Mouse (Mus musculus): Measurements from ENCODE around the gene Spocd1. TPM values are rescaled to one million over a fixed set of nuclear protein-coding genes. Genes with fewer than 3 reads are reported as not detected.

Spocd1 gene
- total and polyA plus RNA-seq, 2 experiments from 2014 or later: 0.08 to 0.37 TPM

- H3K9ac ChIP-seq (replicated peaks; ENCODE audit: low read length): no peak overlapping the region
- no peak overlapping the region for H3K4me3 ChIP-seq (ENCODE audit: low read length)
- H3K27ac ChIP-seq: no peak overlapping the region
- peaks cover 4% of the 10 kb centered on the region; the same call in 1 of the 2 replicates for H3K4me1 ChIP-seq (ENCODE audit: insufficient read depth, low read length)
- ATAC-seq (no peak), DNase-seq (ENCODE audit: low spot score) (no peak)
- TF ChIP-seq CTCF (IDR thresholded peaks at IDR 0.05; ENCODE audit: low read depth): no peak
- no peak overlapping the region for H3K4me2 ChIP-seq (ENCODE audit: low read depth, low read length)
- H3K9me3 ChIP-seq (ENCODE audit: low read length): no peaks in the 10 kb centered on the region
- no peaks in the 10 kb centered on the region for H3K36me3 ChIP-seq (ENCODE audit: insufficient read depth, low read length)
- H3K27me3 ChIP-seq (ENCODE audit: insufficient read depth, low read length): no peaks in the 10 kb centered on the region
- 70% methylated on average over 3 of the region's 3 CpGs for WGBS
These were observed 20.2 kb upstream of the Spocd1 start for GRCm38 (mm10) chr4:129908836-129909235.

GRCm38 (mm10) chr4:129909261-129909731 lies 19.8 kb upstream of the Spocd1 start:
- H3K4me1 ChIP-seq (ENCODE audit: insufficient read depth, low read length): peaks cover 6% of the 10 kb centered on the region; the same call in 1 of the 2 replicates
- H3K27me3 ChIP-seq (ENCODE audit: insufficient read depth, low read length): no peaks in the 10 kb centered on the region
- H3K4me2 ChIP-seq (ENCODE audit: low read depth, low read length): no peak overlapping the region
- TF ChIP-seq CTCF (IDR thresholded peaks at IDR 0.05; ENCODE audit: low read depth): no peak
- no peak for DNase-seq (ENCODE audit: low spot score)
- no peaks in the 10 kb centered on the region for H3K9me3 ChIP-seq (ENCODE audit: low read length)
- H3K27ac ChIP-seq: no peak overlapping the region
- H3K36me3 ChIP-seq (ENCODE audit: insufficient read depth, low read length): no peaks in the 10 kb centered on the region
- 67% methylated on average over 4 of the region's 4 CpGs for WGBS
- H3K9ac ChIP-seq (replicated peaks; ENCODE audit: low read length): no peak overlapping the region
- no peak overlapping the region for H3K4me3 ChIP-seq (ENCODE audit: low read length)
- ATAC-seq: no peak

GRCm38 (mm10) chr4:129912998-129913397 lies 16.1 kb upstream of the Spocd1 start:
- DNase-seq (ENCODE audit: low spot score) (no peak), ATAC-seq (no peak)
- H3K9ac ChIP-seq (replicated peaks; ENCODE audit: low read length): no peak overlapping the region
- no peak overlapping the region for H3K4me2 ChIP-seq (ENCODE audit: low read depth, low read length)
- WGBS: 86% methylated on average over 3 of the region's 3 CpGs
- no peaks in the 10 kb centered on the region for H3K9me3 ChIP-seq (ENCODE audit: low read length)
- H3K27me3 ChIP-seq (ENCODE audit: insufficient read depth, low read length): no peaks in the 10 kb centered on the region
- no peak overlapping the region for H3K27ac ChIP-seq
- H3K4me1 ChIP-seq (ENCODE audit: insufficient read depth, low read length): peaks cover 6% of the 10 kb centered on the region; the same call in 1 of the 2 replicates
- no peaks in the 10 kb centered on the region for H3K36me3 ChIP-seq (ENCODE audit: insufficient read depth, low read length)
- TF ChIP-seq CTCF (IDR thresholded peaks at IDR 0.05; ENCODE audit: low read depth): no peak
- no peak overlapping the region for H3K4me3 ChIP-seq (ENCODE audit: low read length)

GRCm38 (mm10) chr4:129913761-129914644 lies 15.0 kb upstream of the Spocd1 start:
- ATAC-seq (no peak), DNase-seq (ENCODE audit: low spot score) (no peak)
- no peaks in the 10 kb centered on the region for H3K27me3 ChIP-seq (ENCODE audit: insufficient read depth, low read length)
- no peak overlapping the region for H3K4me3 ChIP-seq (ENCODE audit: low read length)
- no peaks in the 10 kb centered on the region for H3K36me3 ChIP-seq (ENCODE audit: insufficient read depth, low read length)
- no peak overlapping the region; the same call in 1 of the 2 replicates for H3K9ac ChIP-seq (replicated peaks; ENCODE audit: low read length)
- 20% methylated on average over 16 of the region's 16 CpGs for WGBS
- H3K4me2 ChIP-seq (ENCODE audit: low read depth, low read length): peak overlapping the region; percentile 14; the same call in 1 of the 2 replicates
- no peaks in the 10 kb centered on the region for H3K9me3 ChIP-seq (ENCODE audit: low read length)
- peaks cover 6% of the 10 kb centered on the region; the same call in 1 of the 2 replicates for H3K4me1 ChIP-seq (ENCODE audit: insufficient read depth, low read length)
- no peak for TF ChIP-seq CTCF (IDR thresholded peaks at IDR 0.05; ENCODE audit: low read depth)
- H3K27ac ChIP-seq: no peak overlapping the region

- Histone ChIP-seq H3K27me3 (ENCODE audit: insufficient read depth, low read length) (no peaks in the 10 kb centered on the region), H3K4me1 (ENCODE audit: insufficient read depth, low read length) (peaks cover 6% of the 10 kb centered on the region; the same call in 1 of the 2 replicates), H3K4me2 (ENCODE audit: low read depth, low read length) (no peak overlapping the region), H3K9me3 (ENCODE audit: low read length) (no peaks in the 10 kb centered on the region), H3K4me3 (ENCODE audit: low read length) (no peak overlapping the region), H3K9ac (replicated peaks; ENCODE audit: low read length) (no peak overlapping the region), H3K36me3 (ENCODE audit: insufficient read depth, low read length) (no peaks in the 10 kb centered on the region), H3K27ac (no peak overlapping the region)
- no peak for TF ChIP-seq CTCF (IDR thresholded peaks at IDR 0.05; ENCODE audit: low read depth)
- 60% methylated on average over 4 of the region's 4 CpGs for WGBS
- no peak for DNase-seq (ENCODE audit: low spot score)
- ATAC-seq: no peak
These were observed 14.4 kb upstream of the Spocd1 start for GRCm38 (mm10) chr4:129914686-129915085.

GRCm38 (mm10) chr4:129915349-129915988 lies 13.6 kb upstream of the Spocd1 start:
- H3K4me3 ChIP-seq (ENCODE audit: low read length): no peak overlapping the region
- H3K36me3 ChIP-seq (ENCODE audit: insufficient read depth, low read length): no peaks in the 10 kb centered on the region
- WGBS: 90% methylated on average over 7 of the region's 7 CpGs
- H3K4me1 ChIP-seq (ENCODE audit: insufficient read depth, low read length): peaks cover 6% of the 10 kb centered on the region; the same call in 1 of the 2 replicates
- H3K9me3 ChIP-seq (ENCODE audit: low read length): no peaks in the 10 kb centered on the region
- TF ChIP-seq CTCF (IDR thresholded peaks at IDR 0.05; ENCODE audit: low read depth): no peak
- no peak overlapping the region for H3K27ac ChIP-seq
- no peak overlapping the region for H3K4me2 ChIP-seq (ENCODE audit: low read depth, low read length)
- ATAC-seq (no peak), DNase-seq (ENCODE audit: low spot score) (no peak)
- no peaks in the 10 kb centered on the region for H3K27me3 ChIP-seq (ENCODE audit: insufficient read depth, low read length)
- no peak overlapping the region for H3K9ac ChIP-seq (replicated peaks; ENCODE audit: low read length)
